Mouse (Mus musculus) kidney, adult 2 months (tissue): ENCODE data around the gene Mchr1. TPM values are rescaled to one million over a fixed set of nuclear protein-coding genes. Genes with fewer than 3 reads are reported as not detected.
"Not testable (repeated sequence)": the region's sequence is repeated elsewhere in the genome, so short reads cannot be mapped to it uniquely, and the experiment has no call there.

Source experiments
- DNase-seq: peaks from one replicate; pipeline ENCODE4 v3.0.0; 2021
- H3K27ac ChIP-seq: fragments of 200-500 bp; 2 replicates; pipeline ENCODE4 v1.5.1; 2012; ENCODE audit warnings: low read depth, low read length, control low read depth, inconsistent platforms; ENCODE audit not compliant: insufficient read depth
- H3K27me3 ChIP-seq: fragments of 200-500 bp; replicated peaks from 2 replicates; pipeline ENCODE4 v1.6.1; 2012; ENCODE audit warnings: mild to moderate bottlenecking, moderate library complexity, low read length, inconsistent platforms; ENCODE audit not compliant: control insufficient read depth, insufficient read depth
- H3K36me3 ChIP-seq: fragments of 200-500 bp; 2 replicates; pipeline ENCODE4 v1.6.1; 2012; ENCODE audit warnings: mild to moderate bottlenecking, moderate library complexity, low read length, inconsistent platforms; ENCODE audit not compliant: control insufficient read depth, insufficient read depth
- H3K4me1 ChIP-seq: fragments of 200-500 bp; 2 replicates; pipeline ENCODE4 v1.6.1; 2011; ENCODE audit warnings: low read length; ENCODE audit not compliant: control insufficient read depth, insufficient read depth
- H3K4me3 ChIP-seq: fragments of 200-500 bp; 2 replicates; pipeline ENCODE4 v1.5.1; 2011; ENCODE audit warnings: mild to moderate bottlenecking, low read depth, low read length, control low read depth; ENCODE audit not compliant: insufficient read depth
- CTCF ChIP-seq: fragments of 200-500 bp; conservative IDR thresholded peaks from 2 replicates; pipeline ENCODE4 v1.5.1; 2011; ENCODE audit warnings: low read depth, mild to moderate bottlenecking, control low read depth, low read length, moderate library complexity, mixed read lengths; ENCODE audit not compliant: insufficient read depth, insufficient read length
- POLR2A ChIP-seq: fragments of 200-500 bp; IDR thresholded peaks from one replicate; pipeline ENCODE4 v1.6.1; 2011; ENCODE audit warnings: low read depth, low read length, control low read depth
- WGBS: fragments of 180-500 bp; shearing (Covaris S2); methylation state at CpG from one replicate; pipeline ENCODE4 v1.1.7; 2018; 5-methylcytosine and 5-hydroxymethylcytosine counted together
- polyA plus RNA-seq: library from polyadenylated mRNA; depleted of rRNA; stranded (reverse); fragments of >200 nt; gene quantifications from 2 replicates; pipeline ENCODE4 v1.2.3, GENCODE M21; 2012

Gene Mchr1
- polyA plus RNA-seq, 1 experiment: 2.1 TPM

- TF ChIP-seq CTCF: no peak
- no peak for TF ChIP-seq POLR2A
- Histone ChIP-seq H3K27ac (no peak overlapping the region), H3K27me3 (no peaks in the 10 kb centered on the region), H3K36me3 (no peaks in the 10 kb centered on the region), H3K4me1 (no peaks in the 10 kb centered on the region), H3K4me3 (no peak overlapping the region)
- 61% methylated on average over 19 of the region's 19 CpGs for WGBS
- DNase-seq: no peak
These were observed 18.2 kb upstream of the Mchr1 start for GRCm38 (mm10) chr15:81216906-81217653.

- no peak for TF ChIP-seq POLR2A
- TF ChIP-seq CTCF: no peak
- H3K4me1 ChIP-seq: no peaks in the 10 kb centered on the region
- no peaks in the 10 kb centered on the region for H3K36me3 ChIP-seq
- no peaks in the 10 kb centered on the region for H3K27me3 ChIP-seq
- H3K27ac ChIP-seq: no peak overlapping the region
- DNase-seq: no peak
- H3K4me3 ChIP-seq: no peak overlapping the region
- WGBS: 52% methylated on average over 6 of the region's 6 CpGs
These were observed 16.2 kb upstream of the Mchr1 start for GRCm38 (mm10) chr15:81219054-81219453.

GRCm38 (mm10) chr15:81220051-81220450 is 15.2 kb upstream of the Mchr1 start:
- 74% methylated on average over 8 of the region's 8 CpGs for WGBS
- not testable (repeated sequence) for H3K4me3 ChIP-seq, H3K4me1 ChIP-seq, H3K27me3 ChIP-seq, H3K36me3 ChIP-seq, DNase-seq, H3K27ac ChIP-seq

- H3K27me3 ChIP-seq: no peaks in the 10 kb centered on the region
- H3K4me3 ChIP-seq: no peak overlapping the region
- WGBS: 68% methylated on average over 6 of the region's 6 CpGs
- H3K27ac ChIP-seq: no peak overlapping the region
- H3K36me3 ChIP-seq: no peaks in the 10 kb centered on the region
- DNase-seq: no peak
- H3K4me1 ChIP-seq: no peaks in the 10 kb centered on the region
- TF ChIP-seq CTCF: no peak
- no peak for TF ChIP-seq POLR2A
These were observed 13.9 kb upstream of the Mchr1 start for GRCm38 (mm10) chr15:81221446-81221845.

GRCm38 (mm10) chr15:81225016-81225415 is 10.3 kb upstream of the Mchr1 start:
- Histone ChIP-seq H3K4me1 (peaks cover 1% of the 10 kb centered on the region; the same call in 1 of the 2 replicates), H3K27ac (no peak overlapping the region), H3K27me3 (no peaks in the 10 kb centered on the region), H3K36me3 (no peaks in the 10 kb centered on the region), H3K4me3 (no peak overlapping the region)
- 89% methylated on average over 10 of the region's 10 CpGs for WGBS
- no peak for TF ChIP-seq POLR2A
- TF ChIP-seq CTCF: no peak
- DNase-seq: no peak

GRCm38 (mm10) chr15:81225732-81226131 is 9.6 kb upstream of the Mchr1 start:
- 60% methylated on average over 6 of the region's 6 CpGs for WGBS
- no peak for DNase-seq
- H3K27me3 ChIP-seq: no peaks in the 10 kb centered on the region
- no peaks in the 10 kb centered on the region for H3K36me3 ChIP-seq
- TF ChIP-seq POLR2A (no peak), CTCF (no peak)
- H3K4me1 ChIP-seq: peaks cover 7% of the 10 kb centered on the region; the same call in 1 of the 2 replicates
- no peak overlapping the region for H3K4me3 ChIP-seq
- H3K27ac ChIP-seq: no peak overlapping the region

- DNase-seq: no peak
- TF ChIP-seq CTCF: no peak
- TF ChIP-seq POLR2A: no peak
- H3K27me3 ChIP-seq: no peaks in the 10 kb centered on the region
- no peak overlapping the region for H3K27ac ChIP-seq
- H3K4me1 ChIP-seq: peaks cover 8% of the 10 kb centered on the region; the same call in 1 of the 2 replicates
- WGBS: 88% methylated on average over 4 of the region's 4 CpGs
- H3K4me3 ChIP-seq: no peak overlapping the region
- no peaks in the 10 kb centered on the region for H3K36me3 ChIP-seq
These were observed 8.5 kb upstream of the Mchr1 start for GRCm38 (mm10) chr15:81226796-81227195.
